Mouse (Mus musculus) kidney, embryonic 14.5 days (tissue): Measurements from ENCODE around the gene Them7. TPM values are rescaled to one million over a fixed set of nuclear protein-coding genes. Genes with fewer than 3 reads are reported as not detected.

Experiments used
- ATAC-seq: fragments of 200-750 bp; cut with Nextera tagmentation; 2 replicates; pipeline ENCODE4 v1.8.0; 2017; ENCODE audit warnings: moderate number of reproducible peaks, mild to moderate bottlenecking, moderate TSS enrichment, moderate library complexity; ENCODE audit not compliant: low FRiP score, low TSS enrichment
- H3K27ac ChIP-seq: fragments of 300-500 bp; sonication (generic); 2 replicates; pipeline ENCODE4 v1.5.1; 2014; ENCODE audit warnings: low read depth, mild to moderate bottlenecking, low read length, moderate library complexity, mixed read lengths
- H3K27me3 ChIP-seq: fragments of 300-500 bp; sonication (generic); 2 replicates; pipeline ENCODE4 v1.6.1; 2014; ENCODE audit warnings: mild to moderate bottlenecking, low read length; ENCODE audit not compliant: control insufficient read depth, insufficient read depth
- H3K36me3 ChIP-seq: fragments of 300-500 bp; sonication (generic); 2 replicates; pipeline ENCODE4 v1.6.1; 2014; ENCODE audit warnings: low read length, mixed read lengths; ENCODE audit not compliant: control insufficient read depth, insufficient read depth
- H3K4me1 ChIP-seq: fragments of 300-500 bp; sonication (generic); 2 replicates; pipeline ENCODE4 v1.6.1; 2014; ENCODE audit warnings: low read length, mixed read lengths; ENCODE audit not compliant: control insufficient read depth, insufficient read depth
- H3K4me2 ChIP-seq: fragments of 300-500 bp; sonication (generic); replicated peaks from 2 replicates; pipeline ENCODE4 v1.6.1; 2014; ENCODE audit warnings: low read depth, mild to moderate bottlenecking, low read length
- H3K4me3 ChIP-seq: fragments of 300-500 bp; sonication (generic); 2 replicates; pipeline ENCODE4 v1.5.1; 2014; ENCODE audit warnings: mild to moderate bottlenecking, low read length
- H3K9ac ChIP-seq: fragments of 300-500 bp; sonication (generic); 2 replicates; pipeline ENCODE4 v1.6.1; 2014; ENCODE audit warnings: low read depth, mild to moderate bottlenecking, low read length, moderate library complexity
- H3K9me3 ChIP-seq: fragments of 300-500 bp; sonication (generic); 2 replicates; pipeline ENCODE4 v1.6.1; 2016; ENCODE audit warnings: low read length; ENCODE audit not compliant: control insufficient read depth
- WGBS: fragments of 180-500 bp; shearing (Covaris S2); extraction: QIAGEN DNeasy Blood & Tissue Kit; methylation state at CpG from one replicate; pipeline ENCODE4 v1.1.7; 2014; 5-methylcytosine and 5-hydroxymethylcytosine counted together
- polyA plus RNA-seq: library from polyadenylated mRNA; unstranded; fragments of >200 nt; fragmentation: Nextera tagmentation; extraction: Ambion mirVana; gene quantifications from 2 replicates; pipeline ENCODE4 v1.2.1, GENCODE M21; 2014

Them7 gene
- polyA plus RNA-seq, 1 experiment from 2014 or later, result 0.89 TPM

GRCm38 (mm10) chr2:105282407-105283077 is 58.4 kb downstream of the Them7 start:
- H3K4me1 ChIP-seq, result no peaks in the 10 kb centered on the region
- no peaks in the 10 kb centered on the region for H3K27me3 ChIP-seq
- no peak overlapping the region for H3K9ac ChIP-seq
- H3K36me3 ChIP-seq, result no peaks in the 10 kb centered on the region
- no peak overlapping the region for H3K4me2 ChIP-seq
- no peaks in the 10 kb centered on the region for H3K9me3 ChIP-seq
- 58% methylated on average over 6 of the region's 6 CpGs for WGBS
- ATAC-seq, result no peak
- no peak overlapping the region for H3K4me3 ChIP-seq
- no peak overlapping the region for H3K27ac ChIP-seq

GRCm38 (mm10) chr2:105283811-105284210 is 59.7 kb downstream of the Them7 start:
- Histone ChIP-seq H3K4me2 (no peak overlapping the region), H3K4me3 (no peak overlapping the region), H3K27ac (no peak overlapping the region), H3K36me3 (no peaks in the 10 kb centered on the region), H3K4me1 (no peaks in the 10 kb centered on the region), H3K9me3 (no peaks in the 10 kb centered on the region), H3K9ac (no peak overlapping the region), H3K27me3 (no peaks in the 10 kb centered on the region)
- ATAC-seq, result no peak

GRCm38 (mm10) chr2:105284855-105285254 is 60.7 kb downstream of the Them7 start:
- no peak for ATAC-seq
- H3K9me3 ChIP-seq, result no peaks in the 10 kb centered on the region
- no peaks in the 10 kb centered on the region for H3K36me3 ChIP-seq
- no peak overlapping the region for H3K4me2 ChIP-seq
- no peak overlapping the region for H3K4me3 ChIP-seq
- no peaks in the 10 kb centered on the region for H3K27me3 ChIP-seq
- H3K4me1 ChIP-seq, result no peaks in the 10 kb centered on the region
- no peak overlapping the region for H3K9ac ChIP-seq
- 65% methylated on average over 4 of the region's 4 CpGs for WGBS
- H3K27ac ChIP-seq, result no peak overlapping the region

- 70% methylated on average over 1 of the region's 1 CpGs for WGBS
- ATAC-seq, result no peak
- H3K27me3 ChIP-seq, result no peaks in the 10 kb centered on the region
- no peak overlapping the region for H3K9ac ChIP-seq
- no peak overlapping the region for H3K27ac ChIP-seq
- no peaks in the 10 kb centered on the region for H3K36me3 ChIP-seq
- no peak overlapping the region for H3K4me2 ChIP-seq
- H3K9me3 ChIP-seq, result 0 out of 2 replicates have a peak, but pooled peaks cover 4% of the 10 kb centered on the region
- H3K4me3 ChIP-seq, result no peak overlapping the region
- no peaks in the 10 kb centered on the region for H3K4me1 ChIP-seq
Measured at GRCm38 (mm10) chr2:105295823-105296222, 71.7 kb downstream of the Them7 start.

- Histone ChIP-seq H3K4me2 (no peak overlapping the region), H3K4me1 (no peaks in the 10 kb centered on the region), H3K27me3 (no peaks in the 10 kb centered on the region), H3K9me3 (0 out of 2 replicates have a peak, but pooled peaks cover 4% of the 10 kb centered on the region), H3K27ac (no peak overlapping the region), H3K9ac (no peak overlapping the region), H3K4me3 (no peak overlapping the region), H3K36me3 (no peaks in the 10 kb centered on the region)
- 97% methylated on average over 1 of the region's 1 CpGs for WGBS
- no peak for ATAC-seq
Measured at GRCm38 (mm10) chr2:105298888-105299287, 74.8 kb downstream of the Them7 start.

GRCm38 (mm10) chr2:105301082-105301481 is 77.0 kb downstream of the Them7 start:
- 95% methylated on average over 8 of the region's 8 CpGs for WGBS
- Histone ChIP-seq H3K4me1 (no peaks in the 10 kb centered on the region), H3K9me3 (0 out of 2 replicates have a peak, but pooled peaks cover 4% of the 10 kb centered on the region), H3K36me3 (no peaks in the 10 kb centered on the region), H3K27me3 (no peaks in the 10 kb centered on the region), H3K4me2 (no peak overlapping the region), H3K9ac (no peak overlapping the region), H3K4me3 (no peak overlapping the region), H3K27ac (no peak overlapping the region)
- no peak for ATAC-seq

GRCm38 (mm10) chr2:105301531-105301930 is 77.4 kb downstream of the Them7 start:
- Histone ChIP-seq H3K9me3 (0 out of 2 replicates have a peak, but pooled peaks cover 4% of the 10 kb centered on the region), H3K36me3 (no peaks in the 10 kb centered on the region), H3K4me2 (no peak overlapping the region), H3K4me1 (no peaks in the 10 kb centered on the region), H3K27ac (no peak overlapping the region), H3K9ac (no peak overlapping the region), H3K4me3 (no peak overlapping the region), H3K27me3 (no peaks in the 10 kb centered on the region)
- no peak for ATAC-seq
- 61% methylated on average over 10 of the region's 10 CpGs for WGBS

GRCm38 (mm10) chr2:105303962-105304514 is 79.9 kb downstream of the Them7 start:
- H3K27ac ChIP-seq, result no peak overlapping the region
- H3K4me3 ChIP-seq, result no peak overlapping the region
- whole genome bisulfite sequencing, result 70% methylated on average over 6 of the region's 6 CpGs
- H3K36me3 ChIP-seq, result no peaks in the 10 kb centered on the region
- 0 out of 2 replicates have a peak, but pooled peaks cover 1% of the 10 kb centered on the region for H3K9me3 ChIP-seq
- no peaks in the 10 kb centered on the region for H3K27me3 ChIP-seq
- no peak overlapping the region for H3K9ac ChIP-seq
- no peak overlapping the region for H3K4me2 ChIP-seq
- ATAC-seq, result no peak
- H3K4me1 ChIP-seq, result no peaks in the 10 kb centered on the region

GRCm38 (mm10) chr2:105305876-105306275 is 81.8 kb downstream of the Them7 start:
- Histone ChIP-seq H3K27me3 (no peaks in the 10 kb centered on the region), H3K4me3 (no peak overlapping the region), H3K9ac (no peak overlapping the region), H3K4me1 (no peaks in the 10 kb centered on the region), H3K36me3 (no peaks in the 10 kb centered on the region), H3K27ac (no peak overlapping the region), H3K4me2 (no peak overlapping the region), H3K9me3 (no peaks in the 10 kb centered on the region)
- ATAC-seq, result no peak
- WGBS, result 63% methylated on average over 6 of the region's 6 CpGs
